Mouse (Mus musculus): ENCODE measurements around the gene Fam210b. TPM values are rescaled to one million over a fixed set of nuclear protein-coding genes. Genes with fewer than 3 reads are reported as not detected.

Gene Fam210b
- polyA plus RNA-seq, 1 experiment: not detected

- 62% methylated on average over 8 of the region's 8 CpGs for WGBS
- no peak for TF ChIP-seq CTCF (IDR thresholded peaks at IDR 0.05; ENCODE audit: insufficient read depth, low read depth, low read length)
- no peak for TF ChIP-seq POLR2A (IDR thresholded peaks at IDR 0.05; ENCODE audit: insufficient read depth, low read depth, low read length)
- peaks cover 29% of the 10 kb centered on the region for H3K4me1 ChIP-seq (ENCODE audit: control insufficient read depth, insufficient read depth, low read length)
- H3K27ac ChIP-seq (ENCODE audit: insufficient read depth, low read depth, low read length): no peak overlapping the region
- H3K4me3 ChIP-seq (ENCODE audit: insufficient read depth, low read depth, low read length): peak overlapping the region; percentile 6; the same call in 1 of the 2 replicates
Observed at GRCm38 (mm10) chr2:172346933-172347611, 1.7 kb downstream of the Fam210b start.

- TF ChIP-seq POLR2A (IDR thresholded peaks at IDR 0.05; ENCODE audit: insufficient read depth, low read depth, low read length) (no peak), CTCF (IDR thresholded peaks at IDR 0.05; ENCODE audit: insufficient read depth, low read depth, low read length) (no peak)
- WGBS: 54% methylated on average over 3 of the region's 3 CpGs
- peaks cover 41% of the 10 kb centered on the region for H3K4me1 ChIP-seq (ENCODE audit: control insufficient read depth, insufficient read depth, low read length)
- H3K4me3 ChIP-seq (ENCODE audit: insufficient read depth, low read depth, low read length): no peak overlapping the region
- H3K27ac ChIP-seq (ENCODE audit: insufficient read depth, low read depth, low read length): no peak overlapping the region
Observed at GRCm38 (mm10) chr2:172348297-172348950, 3.1 kb downstream of the Fam210b start.

GRCm38 (mm10) chr2:172349776-172350175, 4.4 kb downstream of the Fam210b start:
- peaks cover 50% of the 10 kb centered on the region for H3K4me1 ChIP-seq (ENCODE audit: control insufficient read depth, insufficient read depth, low read length)
- no peak overlapping the region for H3K4me3 ChIP-seq (ENCODE audit: insufficient read depth, low read depth, low read length)
- WGBS: 88% methylated on average over 14 of the region's 14 CpGs
- H3K27ac ChIP-seq (ENCODE audit: insufficient read depth, low read depth, low read length): no peak overlapping the region
- TF ChIP-seq POLR2A (IDR thresholded peaks at IDR 0.05; ENCODE audit: insufficient read depth, low read depth, low read length) (no peak), CTCF (IDR thresholded peaks at IDR 0.05; ENCODE audit: insufficient read depth, low read depth, low read length) (no peak)

GRCm38 (mm10) chr2:172350773-172351172, 5.4 kb downstream of the Fam210b start:
- TF ChIP-seq POLR2A (IDR thresholded peaks at IDR 0.05; ENCODE audit: insufficient read depth, low read depth, low read length) (no peak), CTCF (IDR thresholded peaks at IDR 0.05; ENCODE audit: insufficient read depth, low read depth, low read length) (no peak)
- Histone ChIP-seq H3K4me3 (ENCODE audit: insufficient read depth, low read depth, low read length) (no peak overlapping the region), H3K4me1 (ENCODE audit: control insufficient read depth, insufficient read depth, low read length) (peaks cover 57% of the 10 kb centered on the region), H3K27ac (ENCODE audit: insufficient read depth, low read depth, low read length) (no peak overlapping the region)
- 88% methylated on average over 8 of the region's 8 CpGs for WGBS

GRCm38 (mm10) chr2:172353218-172353617, 7.9 kb downstream of the Fam210b start:
- Histone ChIP-seq H3K4me3 (ENCODE audit: insufficient read depth, low read depth, low read length) (no peak overlapping the region), H3K4me1 (ENCODE audit: control insufficient read depth, insufficient read depth, low read length) (peaks cover 46% of the 10 kb centered on the region), H3K27ac (ENCODE audit: insufficient read depth, low read depth, low read length) (peak overlapping the region; percentile 55; the same call in 1 of the 2 replicates)
- TF ChIP-seq CTCF (IDR thresholded peaks at IDR 0.05; ENCODE audit: insufficient read depth, low read depth, low read length): no peak
- no peak for TF ChIP-seq POLR2A (IDR thresholded peaks at IDR 0.05; ENCODE audit: insufficient read depth, low read depth, low read length)
- WGBS: 17% methylated on average over 9 of the region's 9 CpGs

GRCm38 (mm10) chr2:172354761-172355160, 9.4 kb downstream of the Fam210b start:
- WGBS: 29% methylated on average over 9 of the region's 9 CpGs
- H3K4me1 ChIP-seq (ENCODE audit: control insufficient read depth, insufficient read depth, low read length): peaks cover 37% of the 10 kb centered on the region
- TF ChIP-seq CTCF (IDR thresholded peaks at IDR 0.05; ENCODE audit: insufficient read depth, low read depth, low read length): no peak
- H3K4me3 ChIP-seq (ENCODE audit: insufficient read depth, low read depth, low read length): no peak overlapping the region
- peak overlapping the region; percentile 54; the same call in 1 of the 2 replicates for H3K27ac ChIP-seq (ENCODE audit: insufficient read depth, low read depth, low read length)

- WGBS: 62% methylated on average over 5 of the region's 5 CpGs
- no peak for TF ChIP-seq POLR2A (IDR thresholded peaks at IDR 0.05; ENCODE audit: insufficient read depth, low read depth, low read length)
- TF ChIP-seq CTCF (IDR thresholded peaks at IDR 0.05; ENCODE audit: insufficient read depth, low read depth, low read length): no peak
- peaks cover 35% of the 10 kb centered on the region for H3K4me1 ChIP-seq (ENCODE audit: control insufficient read depth, insufficient read depth, low read length)
- H3K4me3 ChIP-seq (ENCODE audit: insufficient read depth, low read depth, low read length): no peak overlapping the region
- H3K27ac ChIP-seq (ENCODE audit: insufficient read depth, low read depth, low read length): no peak overlapping the region
Observed at GRCm38 (mm10) chr2:172355833-172356232, 10.5 kb downstream of the Fam210b start.

GRCm38 (mm10) chr2:172363176-172363575, 17.8 kb downstream of the Fam210b start:
- Histone ChIP-seq H3K4me1 (ENCODE audit: control insufficient read depth, insufficient read depth, low read length) (no peaks in the 10 kb centered on the region), H3K4me3 (ENCODE audit: insufficient read depth, low read depth, low read length) (no peak overlapping the region), H3K27ac (ENCODE audit: insufficient read depth, low read depth, low read length) (no peak overlapping the region)
- no peak for TF ChIP-seq POLR2A (IDR thresholded peaks at IDR 0.05; ENCODE audit: insufficient read depth, low read depth, low read length)
- no peak for TF ChIP-seq CTCF (IDR thresholded peaks at IDR 0.05; ENCODE audit: insufficient read depth, low read depth, low read length)
- 88% methylated on average over 7 of the region's 7 CpGs for WGBS

- Histone ChIP-seq H3K27ac (ENCODE audit: insufficient read depth, low read depth, low read length) (peak within 1 kb of the TSS; percentile 97), H3K4me1 (ENCODE audit: control insufficient read depth, insufficient read depth, low read length) (peaks cover 4% of the 10 kb centered on the region), H3K4me3 (ENCODE audit: insufficient read depth, low read depth, low read length) (peak within 1 kb of the TSS; percentile 90)
- under 1% methylated on average over 66 of the region's 66 CpGs for WGBS
- TF ChIP-seq POLR2A (IDR thresholded peaks at IDR 0.05; ENCODE audit: insufficient read depth, low read depth, low read length): peak; percentile 55
- no peak for TF ChIP-seq CTCF (IDR thresholded peaks at IDR 0.05; ENCODE audit: insufficient read depth, low read depth, low read length)
Observed at GRCm38 (mm10) chr2:172370411-172371223, 25.3 kb downstream of the Fam210b start, which contains the start of the genes Aurka and Cstf1. TSS of gene Aurka (minus strand) at chr2:172370535. TSS of gene Cstf1 (plus strand) at chr2:172370681.
